Mouse (Mus musculus) limb, embryonic 15.5 days (tissue): ENCODE measurements around the gene Pik3ca. TPM values are rescaled to one million over a fixed set of nuclear protein-coding genes. Genes with fewer than 3 reads are reported as not detected.

Source experiments
- ATAC-seq: fragments of 200-750 bp; cut with Nextera tagmentation; 2 replicates; pipeline ENCODE4 v1.8.0; 2017; ENCODE audit warnings: low read depth, moderate TSS enrichment; ENCODE audit not compliant: insufficient number of reproducible peaks, low FRiP score, low TSS enrichment
- H3K27ac ChIP-seq: fragments of 300-500 bp; sonication (generic); 2 replicates; pipeline ENCODE4 v1.5.1; 2015; ENCODE audit warnings: moderate library complexity, mild to moderate bottlenecking, inconsistent platforms
- H3K27me3 ChIP-seq: fragments of 300-500 bp; sonication (generic); 2 replicates; pipeline ENCODE4 v1.6.1; 2015; ENCODE audit warnings: inconsistent platforms
- H3K36me3 ChIP-seq: fragments of 300-500 bp; sonication (generic); 2 replicates; pipeline ENCODE4 v1.6.1; 2015; ENCODE audit warnings: inconsistent platforms
- H3K4me1 ChIP-seq: fragments of 300-500 bp; sonication (generic); 2 replicates; pipeline ENCODE4 v1.6.1; 2015; ENCODE audit warnings: inconsistent platforms
- H3K4me2 ChIP-seq: fragments of 300-500 bp; sonication (generic); 2 replicates; pipeline ENCODE4 v1.6.1; 2015; ENCODE audit warnings: mild to moderate bottlenecking, inconsistent platforms
- H3K4me3 ChIP-seq: fragments of 300-500 bp; sonication (generic); 2 replicates; pipeline ENCODE4 v1.5.1; 2015; ENCODE audit warnings: mild to moderate bottlenecking, inconsistent platforms
- H3K9ac ChIP-seq: fragments of 300-500 bp; sonication (generic); 2 replicates; pipeline ENCODE4 v1.6.1; 2015; ENCODE audit warnings: inconsistent platforms
- H3K9me3 ChIP-seq: fragments of 300-500 bp; sonication (generic); 2 replicates; pipeline ENCODE4 v1.6.1; 2016; ENCODE audit warnings: inconsistent platforms
- WGBS: fragments of 180-500 bp; shearing (Covaris S2); methylation state at CpG from one replicate; pipeline ENCODE4 v1.1.7; 2015; 5-methylcytosine and 5-hydroxymethylcytosine counted together
- polyA plus RNA-seq: library from polyadenylated mRNA; unstranded; fragments of >200 nt; fragmentation: Nextera tagmentation; extraction: Ambion mirVana; gene quantifications from 2 replicates; pipeline ENCODE4 v1.2.1, GENCODE M21; 2015

Gene Pik3ca
- polyA plus RNA-seq: 7.3 and 11.1 TPM in 2 replicates

DNA sequence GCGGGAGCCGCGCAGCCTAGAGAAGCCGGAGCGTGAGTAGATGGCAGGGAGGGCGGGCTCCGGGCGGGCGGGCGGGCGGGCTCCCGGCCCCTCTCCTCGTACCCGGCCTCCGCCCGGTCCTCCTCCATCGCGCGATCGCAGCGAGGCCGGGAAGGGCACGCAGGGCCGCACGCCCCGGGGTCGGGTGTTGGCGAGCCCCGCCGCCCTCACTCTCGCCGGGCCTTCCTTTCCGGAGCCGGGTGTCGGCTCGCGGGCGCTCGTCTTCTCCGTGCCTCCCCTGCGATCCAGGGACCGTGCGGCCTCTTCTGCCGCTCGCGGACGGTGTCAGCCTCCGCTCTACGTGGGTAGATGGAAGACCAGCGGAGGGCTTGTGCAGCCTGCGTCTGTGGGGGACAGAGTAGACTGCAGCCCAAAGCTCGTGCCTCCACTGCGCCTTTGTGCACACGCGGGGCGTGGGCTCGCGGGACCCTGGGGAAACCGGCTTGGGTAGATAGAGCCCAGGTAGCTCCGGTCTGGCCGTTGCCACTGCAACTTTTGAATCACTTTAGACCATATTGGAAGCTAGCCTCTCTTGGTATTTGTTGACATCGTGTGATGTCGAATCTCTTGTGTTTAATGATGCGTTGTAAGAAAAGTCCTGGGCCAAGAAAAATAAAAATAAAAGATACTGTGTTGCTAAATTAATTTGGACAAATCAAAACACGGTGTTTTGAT lies at the start of gene Pik3ca:
TSS of gene Pik3ca (plus strand) at position 211 of the 714 bp plus-strand sequence.
- peak; percentile 37 for ATAC-seq
- WGBS: under 1% methylated on average over 56 of the region's 65 CpGs
- Histone ChIP-seq H3K4me3 (peak within 1 kb of the TSS; percentile 70), H3K4me1 (peaks cover 27% of the 10 kb centered on the region), H3K27ac (peak within 1 kb of the TSS; percentile 98), H3K27me3 (no peaks in the 10 kb centered on the region), H3K9me3 (no peaks in the 10 kb centered on the region), H3K4me2 (peak within 1 kb of the TSS; percentile 77), H3K36me3 (no peaks in the 10 kb centered on the region), H3K9ac (peak within 1 kb of the TSS; percentile 89)

DNA sequence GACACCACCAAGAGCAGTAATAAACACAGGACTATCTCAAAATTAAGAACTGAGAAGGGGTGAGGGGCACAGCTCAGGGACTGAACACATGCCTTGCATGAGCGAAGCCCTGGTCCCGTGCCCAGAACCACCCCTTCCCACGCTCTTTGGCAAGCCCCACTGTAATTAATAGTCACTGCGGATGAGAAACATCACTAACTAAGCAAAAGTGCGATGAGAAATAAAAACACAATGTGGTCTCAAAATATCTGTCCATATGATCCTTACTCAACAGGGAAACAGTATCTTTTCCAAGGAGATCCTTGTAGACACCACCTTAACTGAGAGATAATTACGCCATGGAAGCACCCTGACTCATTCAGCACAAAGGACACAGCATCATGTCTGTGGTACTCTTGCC lies 49.6 kb upstream of the Pik3ca start:
- Histone ChIP-seq H3K9me3 (no peaks in the 10 kb centered on the region), H3K27ac (no peak overlapping the region), H3K4me1 (no peaks in the 10 kb centered on the region), H3K36me3 (peaks cover 11% of the 10 kb centered on the region; the same call in 1 of the 2 replicates), H3K9ac (no peak overlapping the region), H3K4me3 (no peak overlapping the region), H3K4me2 (no peak overlapping the region), H3K27me3 (no peaks in the 10 kb centered on the region)
- WGBS: 80% methylated on average over 6 of the region's 6 CpGs
- ATAC-seq: no peak

DNA sequence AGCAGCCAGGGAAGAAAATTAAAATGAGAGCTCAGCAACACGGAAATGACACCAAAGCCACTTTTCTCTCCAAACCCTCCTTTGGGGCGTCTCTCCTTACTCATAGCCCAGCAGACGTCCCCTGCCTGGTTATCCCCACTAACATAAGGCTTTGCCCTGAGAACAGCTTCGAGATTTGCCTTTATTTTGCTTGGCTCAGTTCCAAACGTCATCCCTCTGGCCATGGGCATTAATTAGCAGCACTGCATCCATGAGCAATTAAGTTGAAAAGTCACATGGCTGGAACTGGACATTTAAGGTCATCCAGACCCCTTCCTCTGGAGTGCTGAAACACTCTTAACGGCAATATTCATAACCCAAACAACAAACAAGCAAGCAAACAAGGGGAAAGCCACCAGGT lies 36.2 kb upstream of the Pik3ca start:
- Histone ChIP-seq H3K27ac (no peak overlapping the region), H3K27me3 (no peaks in the 10 kb centered on the region), H3K9me3 (no peaks in the 10 kb centered on the region), H3K4me1 (peaks cover 10% of the 10 kb centered on the region; the same call in 1 of the 2 replicates), H3K9ac (no peak overlapping the region), H3K4me2 (no peak overlapping the region), H3K36me3 (0 out of 2 replicates have a peak, but pooled peaks cover 5% of the 10 kb centered on the region), H3K4me3 (no peak overlapping the region)
- WGBS: 24% methylated on average over 6 of the region's 6 CpGs
- ATAC-seq: no peak

DNA sequence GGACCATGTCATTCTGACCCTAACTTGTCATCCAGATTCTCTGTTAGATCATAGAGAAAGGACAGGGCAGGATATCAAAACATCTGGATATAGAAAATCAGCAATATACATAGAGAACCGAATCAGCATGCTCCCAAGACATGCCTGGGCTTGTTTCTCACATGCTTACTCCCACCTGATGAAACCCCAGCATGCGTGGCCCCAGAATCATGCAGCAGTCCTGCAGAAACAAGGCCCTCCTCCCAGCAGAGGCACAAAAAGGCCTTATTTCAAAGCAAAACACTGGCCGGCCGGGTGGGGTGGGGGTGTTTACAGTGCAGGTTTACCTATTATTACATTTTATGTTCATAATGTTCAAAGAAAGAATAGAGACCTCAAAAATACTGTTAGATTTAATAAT lies 33.3 kb upstream of the Pik3ca start:
- ATAC-seq: no peak
- Histone ChIP-seq H3K4me1 (peaks cover 11% of the 10 kb centered on the region; the same call in 1 of the 2 replicates), H3K27me3 (no peaks in the 10 kb centered on the region), H3K27ac (no peak overlapping the region), H3K4me2 (no peak overlapping the region), H3K9ac (no peak overlapping the region), H3K4me3 (no peak overlapping the region), H3K9me3 (no peaks in the 10 kb centered on the region), H3K36me3 (no peaks in the 10 kb centered on the region)
- 48% methylated on average over 4 of the region's 4 CpGs for WGBS

DNA sequence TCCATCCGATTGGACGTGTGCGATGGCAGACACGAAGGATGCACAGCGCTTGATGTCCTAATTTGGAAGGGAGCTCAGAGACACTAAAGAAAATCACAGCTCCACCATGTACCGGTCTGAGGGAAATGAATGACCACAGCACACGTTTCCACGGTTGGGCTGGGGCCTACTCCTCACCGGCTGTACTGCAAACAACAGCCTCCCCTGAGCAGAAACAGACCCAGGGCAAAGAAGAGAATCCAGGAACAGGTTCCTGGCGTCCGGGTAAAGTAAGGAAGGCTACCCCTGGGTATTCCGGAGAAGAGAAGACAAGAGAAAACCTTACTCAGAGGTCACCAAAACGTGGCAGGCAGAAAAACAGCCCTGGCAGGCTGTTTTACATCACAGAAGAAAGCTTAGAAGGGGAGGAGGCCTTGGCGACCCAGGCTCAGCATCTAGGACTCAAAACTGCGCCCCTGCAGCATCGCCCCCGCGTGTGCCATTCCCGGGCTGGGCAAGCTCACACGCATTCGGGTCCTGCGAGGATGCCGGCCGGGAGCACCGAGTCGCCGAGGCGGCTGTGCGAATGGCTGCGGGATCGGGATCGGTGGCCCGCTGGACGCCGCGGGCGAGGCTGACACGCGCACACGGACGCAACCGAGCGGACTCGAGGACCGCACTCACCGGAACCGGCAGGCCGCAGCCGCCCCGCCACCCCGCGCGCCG lies 32.5 kb upstream of the Pik3ca start:
- Histone ChIP-seq H3K4me1 (peaks cover 11% of the 10 kb centered on the region; the same call in 1 of the 2 replicates), H3K9ac (peak overlapping the region; percentile 69), H3K4me2 (peak overlapping the region; percentile 67), H3K27me3 (no peaks in the 10 kb centered on the region), H3K36me3 (no peaks in the 10 kb centered on the region), H3K4me3 (peak overlapping the region; percentile 71), H3K9me3 (no peaks in the 10 kb centered on the region), H3K27ac (peak overlapping the region; percentile 76)
- 2% methylated on average over 52 of the region's 54 CpGs for WGBS
- ATAC-seq: no peak

DNA sequence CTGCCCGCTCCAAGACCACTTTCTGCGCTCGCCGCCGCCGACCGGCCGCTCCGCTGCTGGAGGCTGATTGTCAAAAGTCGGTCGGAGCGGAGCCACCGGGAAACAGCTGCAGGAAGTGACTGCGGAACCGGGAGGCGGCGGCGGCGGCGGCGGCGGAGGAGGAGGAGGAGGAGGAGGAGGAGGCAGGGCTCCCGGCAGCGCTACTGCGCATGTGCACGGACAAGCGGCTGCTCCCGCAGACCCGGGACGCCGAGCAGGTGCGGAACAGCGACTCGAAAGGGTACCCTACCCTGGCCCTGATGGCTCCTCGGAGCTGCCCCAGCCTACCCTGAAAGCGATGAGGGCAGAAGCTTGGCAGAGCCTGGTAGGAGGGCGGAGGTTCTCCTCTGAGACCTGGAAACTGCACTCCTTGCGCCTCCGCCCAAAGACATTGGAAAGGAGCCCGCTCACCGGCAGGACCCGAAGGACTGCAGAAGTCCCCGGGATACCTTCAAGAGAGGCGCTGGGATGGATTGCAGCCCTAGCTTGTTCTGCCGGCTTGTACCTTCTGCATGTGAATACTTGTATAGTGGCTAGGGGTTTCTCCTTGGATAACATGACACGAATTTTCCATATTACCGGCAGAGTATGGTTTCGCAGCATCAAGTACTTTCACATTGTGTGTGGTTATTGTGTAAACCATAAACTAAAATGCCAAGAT lies 31.8 kb upstream of the Pik3ca start, which contains the start of gene Zmat3:
TSS of gene Zmat3 (minus strand) at position 469 of the 700 bp plus-strand sequence.
- H3K36me3 ChIP-seq: no peaks in the 10 kb centered on the region
- H3K27ac ChIP-seq: peak within 1 kb of the TSS; percentile 76
- 2% methylated on average over 33 of the region's 48 CpGs for WGBS
- H3K4me2 ChIP-seq: peak within 1 kb of the TSS; percentile 67
- H3K27me3 ChIP-seq: no peaks in the 10 kb centered on the region
- peak within 1 kb of the TSS; percentile 69 for H3K9ac ChIP-seq
- 0 out of 2 replicates have a peak, but pooled peaks have one; percentile 33 for ATAC-seq
- peak within 1 kb of the TSS; percentile 71 for H3K4me3 ChIP-seq
- peaks cover 9% of the 10 kb centered on the region; the same call in 1 of the 2 replicates for H3K4me1 ChIP-seq
- no peaks in the 10 kb centered on the region for H3K9me3 ChIP-seq

DNA sequence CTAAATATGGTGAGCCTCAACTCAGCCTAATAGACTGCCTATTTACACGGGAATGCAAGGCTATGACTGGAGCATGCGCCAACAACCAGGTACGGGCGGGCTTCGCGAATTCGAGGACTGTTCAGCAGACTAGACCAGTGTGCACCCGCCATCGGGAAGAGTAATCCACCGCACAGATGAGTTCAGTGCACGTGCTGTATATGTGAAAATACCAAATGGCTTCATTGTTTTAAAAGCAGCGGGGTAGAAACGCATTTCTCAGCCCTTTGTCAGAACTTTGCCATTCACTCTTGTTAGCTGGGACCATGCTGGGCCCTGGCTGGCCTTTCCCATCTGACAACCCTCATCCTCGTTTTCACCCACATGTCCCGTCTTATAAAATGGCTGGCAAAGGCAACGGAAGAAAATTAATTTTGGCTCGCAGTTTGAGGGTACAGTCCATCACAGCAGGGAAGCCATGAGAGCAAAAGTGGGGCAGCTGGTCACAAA lies 31.2 kb upstream of the Pik3ca start:
- ATAC-seq: no peak
- Histone ChIP-seq H3K36me3 (no peaks in the 10 kb centered on the region), H3K4me1 (peaks cover 5% of the 10 kb centered on the region; the same call in 1 of the 2 replicates), H3K4me3 (peak overlapping the region; percentile 71), H3K9me3 (no peaks in the 10 kb centered on the region), H3K9ac (no peak overlapping the region), H3K4me2 (peak overlapping the region; percentile 67), H3K27me3 (no peaks in the 10 kb centered on the region), H3K27ac (no peak overlapping the region)
- 64% methylated on average over 17 of the region's 17 CpGs for WGBS

DNA sequence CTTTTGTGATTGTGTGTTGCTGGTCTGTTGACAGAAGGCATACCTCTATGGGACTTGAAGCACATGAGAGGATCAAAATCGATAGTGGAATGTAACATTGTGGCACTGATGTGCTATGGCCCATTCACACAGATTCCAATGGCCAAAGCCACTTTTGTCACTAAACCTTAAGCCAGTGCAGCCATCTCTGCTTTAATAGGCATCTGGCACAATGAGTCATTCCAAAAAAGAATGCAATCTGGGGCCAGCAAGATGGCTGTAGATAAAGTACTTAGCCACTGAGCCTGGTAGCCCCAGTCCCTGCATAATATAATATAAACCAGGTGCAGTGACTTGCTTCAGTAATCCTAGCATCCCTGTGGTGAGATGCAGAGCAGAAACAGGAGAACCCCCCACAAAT lies 30.0 kb upstream of the Pik3ca start:
- Histone ChIP-seq H3K4me1 (peaks cover 5% of the 10 kb centered on the region; the same call in 1 of the 2 replicates), H3K4me2 (no peak overlapping the region), H3K27ac (no peak overlapping the region), H3K36me3 (no peaks in the 10 kb centered on the region), H3K9ac (no peak overlapping the region), H3K4me3 (no peak overlapping the region), H3K27me3 (no peaks in the 10 kb centered on the region), H3K9me3 (no peaks in the 10 kb centered on the region)
- ATAC-seq: no peak
- 78% methylated on average over 1 of the region's 1 CpGs for WGBS

DNA sequence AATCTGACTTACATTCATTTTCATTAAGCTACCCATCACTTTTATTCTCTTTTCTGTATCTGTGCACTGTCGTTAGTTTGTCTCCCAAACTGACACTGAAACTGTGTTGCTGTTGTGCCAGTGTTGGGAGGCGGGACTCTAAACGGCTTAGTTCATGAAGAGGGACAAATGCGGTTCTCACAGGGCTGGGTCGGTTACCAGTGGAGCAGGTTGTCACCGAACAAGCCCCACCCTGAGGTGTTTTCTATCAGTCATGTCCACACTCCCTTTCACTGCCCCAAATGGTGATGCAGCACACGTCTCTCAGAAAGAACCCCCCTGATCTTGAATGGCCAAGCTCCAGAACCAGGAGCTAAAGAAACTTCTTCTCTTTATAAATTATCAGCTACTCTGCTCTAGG lies 25.5 kb upstream of the Pik3ca start:
- H3K4me1 ChIP-seq: no peaks in the 10 kb centered on the region
- H3K27ac ChIP-seq: no peak overlapping the region
- WGBS: 66% methylated on average over 7 of the region's 7 CpGs
- H3K9ac ChIP-seq: no peak overlapping the region
- H3K4me3 ChIP-seq: no peak overlapping the region
- ATAC-seq: no peak
- no peak overlapping the region for H3K4me2 ChIP-seq
- no peaks in the 10 kb centered on the region for H3K36me3 ChIP-seq
- H3K27me3 ChIP-seq: no peaks in the 10 kb centered on the region
- H3K9me3 ChIP-seq: no peaks in the 10 kb centered on the region

DNA sequence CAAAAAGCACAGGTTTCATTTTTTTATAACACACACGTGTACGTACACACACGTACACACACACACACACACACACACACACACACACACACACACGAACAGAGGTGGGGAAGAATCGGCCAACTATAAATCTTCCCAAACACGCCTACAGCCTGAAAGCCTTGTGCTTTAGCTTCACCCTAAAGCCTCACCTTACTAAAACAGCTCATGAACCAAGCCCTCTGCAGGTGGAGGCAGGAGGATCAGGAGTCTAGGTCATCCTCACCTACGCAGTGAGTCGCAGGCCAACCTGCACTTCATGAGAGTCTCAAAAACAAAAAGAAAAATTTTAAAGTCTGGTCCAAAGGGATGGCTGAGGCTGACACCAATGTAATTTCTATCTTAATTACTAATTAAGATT lies 25.0 kb upstream of the Pik3ca start:
- Histone ChIP-seq H3K4me3 (no peak overlapping the region), H3K4me2 (no peak overlapping the region), H3K9me3 (no peaks in the 10 kb centered on the region), H3K27me3 (no peaks in the 10 kb centered on the region), H3K36me3 (no peaks in the 10 kb centered on the region), H3K4me1 (no peaks in the 10 kb centered on the region), H3K9ac (no peak overlapping the region), H3K27ac (no peak overlapping the region)
- ATAC-seq: no peak
- WGBS: 71% methylated on average over 8 of the region's 8 CpGs

DNA sequence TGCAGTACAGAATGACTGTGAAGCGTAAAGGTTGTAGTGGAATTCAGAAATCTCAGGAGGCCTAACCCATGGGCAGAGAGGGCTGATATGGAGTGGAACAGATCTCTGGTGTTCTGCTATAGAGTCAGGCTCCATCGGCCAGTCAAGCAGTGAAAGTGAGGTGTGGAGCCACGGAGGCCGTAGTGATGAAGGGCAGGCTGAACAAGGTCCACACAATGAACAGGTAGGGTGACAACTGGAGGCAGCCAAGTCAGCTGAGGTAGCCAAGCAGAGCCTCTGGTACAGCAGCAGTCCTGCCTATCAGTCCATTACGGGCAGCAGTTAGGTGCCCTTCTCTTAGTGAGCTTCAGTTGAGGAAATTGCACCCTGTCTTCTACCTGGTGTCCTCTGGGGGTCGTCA lies 24.2 kb upstream of the Pik3ca start:
- Histone ChIP-seq H3K9me3 (no peaks in the 10 kb centered on the region), H3K36me3 (no peaks in the 10 kb centered on the region), H3K27ac (no peak overlapping the region), H3K4me2 (no peak overlapping the region), H3K4me3 (no peak overlapping the region), H3K9ac (no peak overlapping the region), H3K4me1 (no peaks in the 10 kb centered on the region), H3K27me3 (no peaks in the 10 kb centered on the region)
- ATAC-seq: no peak
- 76% methylated on average over 6 of the region's 6 CpGs for whole genome bisulfite sequencing
